Mouse (Mus musculus): Measurements from ENCODE around the gene Rce1. TPM values are rescaled to one million over a fixed set of nuclear protein-coding genes. Genes with fewer than 3 reads are reported as not detected.
"Not testable (repeated sequence)": the region's sequence is repeated elsewhere in the genome, so short reads cannot be mapped to it uniquely, and the experiment has no call there.

The Rce1 gene
- total RNA-seq, 2 experiments from 2014 or later: 9.4 to 10.1 TPM

- intact Hi-C loops (cut with DNase I): no loop called here
- no peak for DNase-seq
Observed at GRCm38 (mm10) chr19:4614305-4615150, 10.9 kb downstream of the Rce1 start.

GRCm38 (mm10) chr19:4613464-4614304, 11.8 kb downstream of the Rce1 start:
- intact Hi-C loops (cut with DNase I): no loop called here
- no peak for DNase-seq

GRCm38 (mm10) chr19:4612181-4612961, 13.1 kb downstream of the Rce1 start:
- DNase-seq: no peak
- intact Hi-C loops (cut with DNase I): no loop called here

GRCm38 (mm10) chr19:4610109-4610508, 15.3 kb downstream of the Rce1 start:
- DNase-seq: no peak
- intact Hi-C loops (cut with DNase I): no loop called here

- intact Hi-C loops (cut with DNase I): no loop called here
- DNase-seq: no peak
Observed at GRCm38 (mm10) chr19:4608511-4608910, 16.9 kb downstream of the Rce1 start.

GRCm38 (mm10) chr19:4607406-4607805, 18.0 kb downstream of the Rce1 start:
- DNase-seq: no peak
- intact Hi-C loops (cut with DNase I): no loop called here

GRCm38 (mm10) chr19:4605654-4606053, 19.8 kb downstream of the Rce1 start:
- intact Hi-C loops (cut with DNase I): no loop called here
- DNase-seq: no peak

- DNase-seq: no peak
- intact Hi-C loops (cut with DNase I): no loop called here
Observed at GRCm38 (mm10) chr19:4603801-4604723, 21.4 kb downstream of the Rce1 start.

GRCm38 (mm10) chr19:4602459-4602858, 23.0 kb downstream of the Rce1 start:
- no peak for DNase-seq
- intact Hi-C loops (cut with DNase I): no loop called here

- DNase-seq: no peak
- intact Hi-C loops (cut with DNase I): no loop called here
Observed at GRCm38 (mm10) chr19:4596071-4596470, 29.4 kb downstream of the Rce1 start.

GRCm38 (mm10) chr19:4593792-4594522, 31.5 kb downstream of the Rce1 start:
- DNase-seq: no peak
- intact Hi-C loops (cut with DNase I): no loop called here

- intact Hi-C loops (cut with DNase I): no loop called here
- DNase-seq: no peak
Observed at GRCm38 (mm10) chr19:4590025-4590424, 35.4 kb downstream of the Rce1 start.

- intact Hi-C loops (cut with DNase I): no loop called here
- no peak for DNase-seq
Observed at GRCm38 (mm10) chr19:4589081-4589480, 36.4 kb downstream of the Rce1 start.

- intact Hi-C loops (cut with DNase I): no loop called here
Observed at GRCm38 (mm10) chr19:4588430-4588829, 37.0 kb downstream of the Rce1 start.

GRCm38 (mm10) chr19:4587426-4587825, 38.0 kb downstream of the Rce1 start:
- intact Hi-C loops (cut with DNase I): no loop called here
- DNase-seq: no peak

More at GRCm38 (mm10) chr19:4588430-4588829, 37.0 kb downstream of the Rce1 start:
- no peak for DNase-seq

- intact Hi-C loops (cut with DNase I); DNase-seq: not testable (repeated sequence)
Observed at GRCm38 (mm10) chr19:4586783-4587182, 38.7 kb downstream of the Rce1 start.

- DNase-seq: no peak
Observed at GRCm38 (mm10) chr19:4583856-4584255, 41.6 kb downstream of the Rce1 start.

GRCm38 (mm10) chr19:4579296-4579695, 46.1 kb downstream of the Rce1 start:
- DNase-seq: no peak
- intact Hi-C loops (cut with DNase I): no loop called here

More at GRCm38 (mm10) chr19:4583856-4584255, 41.6 kb downstream of the Rce1 start:
- intact Hi-C loops (cut with DNase I): no loop called here

- DNase-seq: peak; percentile 15 to 37
- intact Hi-C loops (cut with DNase I): no loop called here
Observed at GRCm38 (mm10) chr19:4578799-4579198, 46.6 kb downstream of the Rce1 start.

Data from heart, postnatal 36 days (tissue).